Mouse (Mus musculus) heart, adult 8-10 months (tissue): ENCODE data around the gene 1700003F12Rik. TPM values are rescaled to one million over a fixed set of nuclear protein-coding genes. Genes with fewer than 3 reads are reported as not detected.

Source experiments
- DNase-seq: peaks from one replicate; pipeline ENCODE4 v3.0.0; 2022; ENCODE audit warnings: low spot score
- total RNA-seq, 4 experiments: library from RNA; stranded (reverse); gene quantifications; 2 replicates each; pipeline ENCODE4 v1.2.4; 2022

The 1700003F12Rik gene
- total RNA-seq, 4 experiments from 2014 or later: not detected

GRCm38 (mm10) chr2:154574271-154574670, 27.4 kb downstream of the 1700003F12Rik start:
- DNase-seq: no peak

GRCm38 (mm10) chr2:154576876-154577743, 30.2 kb downstream of the 1700003F12Rik start:
- DNase-seq: no peak

- DNase-seq: no peak
These were observed 30.8 kb downstream of the 1700003F12Rik start for GRCm38 (mm10) chr2:154577744-154578067.

GRCm38 (mm10) chr2:154580586-154580985, 33.7 kb downstream of the 1700003F12Rik start:
- DNase-seq: no peak

GRCm38 (mm10) chr2:154581421-154581820, 34.5 kb downstream of the 1700003F12Rik start:
- DNase-seq: no peak

- no peak for DNase-seq
These were observed 37.3 kb downstream of the 1700003F12Rik start for GRCm38 (mm10) chr2:154583906-154584872.

- DNase-seq: no peak
These were observed 38.2 kb downstream of the 1700003F12Rik start for GRCm38 (mm10) chr2:154584931-154585601.

GRCm38 (mm10) chr2:154586405-154586804, 39.5 kb downstream of the 1700003F12Rik start:
- no peak for DNase-seq

- DNase-seq: no peak
These were observed 42.2 kb downstream of the 1700003F12Rik start for GRCm38 (mm10) chr2:154589051-154589450.

GRCm38 (mm10) chr2:154591239-154591638, 44.4 kb downstream of the 1700003F12Rik start:
- no peak for DNase-seq

GRCm38 (mm10) chr2:154593025-154593424, 46.1 kb downstream of the 1700003F12Rik start:
- peak; percentile 37 for DNase-seq

- DNase-seq: no peak
These were observed 48.9 kb downstream of the 1700003F12Rik start for GRCm38 (mm10) chr2:154595775-154596174.

- DNase-seq: no peak
These were observed 50.5 kb downstream of the 1700003F12Rik start for GRCm38 (mm10) chr2:154597399-154597798.

Other genes with a start within 250 kb of the 1700003F12Rik start
- gene Bpifb9b, start 239.9 kb upstream of the 1700003F12Rik start, total RNA-seq: not detected
- gene Cdk5rap1, start 174.1 kb upstream of the 1700003F12Rik start, total RNA-seq: 10 to 100 TPM; 17.0 to 21.7 (median 20.5) TPM
- 10 to 100 TPM; 69.1 to 74.1 (median 72.8) TPM for gene Snta1, start 139.0 kb upstream of the 1700003F12Rik start, total RNA-seq
- gene Cbfa2t2, start 110.6 kb upstream of the 1700003F12Rik start, total RNA-seq: 10 to 100 TPM; 11.6 to 22.2 (median 16.0) TPM
- gene Actl10, start 4.7 kb downstream of the 1700003F12Rik start, total RNA-seq: not detected
- gene Necab3, start 11.8 kb downstream of the 1700003F12Rik start, total RNA-seq: 1 to 10 TPM in 1 of 4 experiments, under 1 TPM in 3; 0.25 to 1.2 (median 0.60) TPM
- gene E2f1, start 22.8 kb downstream of the 1700003F12Rik start, total RNA-seq: 1 to 10 TPM in 1 of 4 experiments, under 1 TPM in 3; 0.25 to 1.2 (median 0.47) TPM
- 10 to 100 TPM; 25.0 to 31.0 (median 27.2) TPM for gene Pxmp4, start 56.6 kb downstream of the 1700003F12Rik start, total RNA-seq
- gene Zfp341, start 66.2 kb downstream of the 1700003F12Rik start, total RNA-seq: 1 to 10 TPM; 2.4 to 4.3 (median 2.7) TPM
- gene 4930519P11Rik, start 66.4 kb downstream of the 1700003F12Rik start, total RNA-seq: not detected
- 100 to 1,000 TPM; 119 to 132 (median 124) TPM for gene Chmp4b, start 104.6 kb downstream of the 1700003F12Rik start, total RNA-seq
- gene Gm14214, start 222.9 kb downstream of the 1700003F12Rik start, total RNA-seq: not detected
- gene Raly, start 244.0 kb downstream of the 1700003F12Rik start, total RNA-seq: 10 to 100 TPM; 81.3 to 93.0 (median 90.0) TPM
- gene a, start 244.3 kb downstream of the 1700003F12Rik start, total RNA-seq: not detected